22 mouse cellular contexts compared by ENCODE assay signal in genomic region chr14:14490501-14490900, GRCm38 (mm10).
DNase-seq lines count a peak whose midpoint lies in the region; TF ChIP-seq lines count a peak whose summit lies in the region.
"Had no signal": no experiment of that assay in that cellular context is flagged by ENCODE, and none has a peak within 500 bp of the region (broad histone marks: within the 10 kb centered on the region; RNA-seq: fewer than 3 reads in every experiment).

No protein-coding gene starts in this region.

- peaks cover 2 to 29% of the 10 kb centered on the region in 2 experiments; a peak in 2 of 4 replicates for H3K4me1 ChIP-seq in CH12.LX (ENCODE audit: control insufficient read depth in 1 of 2, insufficient read depth in 2 of 2)
- H3K4me1 ChIP-seq: embryonic facial prominence, embryonic 13.5 days; embryonic facial prominence, embryonic 15.5 days; forebrain, embryonic 10.5 days; forebrain, embryonic 12.5 days had no signal

- H3K9me3 ChIP-seq in CH12.LX (replicated peaks; ENCODE audit: low read length) = no peaks in the 10 kb centered on the region
- H3K9me3 ChIP-seq: embryonic facial prominence, embryonic 13.5 days; embryonic facial prominence, embryonic 15.5 days; forebrain, embryonic 10.5 days; forebrain, embryonic 12.5 days; G1E had no signal

- TF ChIP-seq CTCF in CH12.LX (conservative IDR thresholded peaks at IDR 0.05 in 1 of 2, IDR thresholded peaks at IDR 0.05 in 1 of 2; ENCODE audit: low read depth in 2 of 2, low read length in 2 of 2) = no peak

- H3K36me3 ChIP-seq in CH12.LX (replicated peaks in 1 of 2; ENCODE audit: control insufficient read depth in 1 of 2, insufficient read depth in 1 of 2, low read length in 1 of 2) = no peaks in the 10 kb centered on the region
- H3K36me3 ChIP-seq: embryonic facial prominence, embryonic 13.5 days; embryonic facial prominence, embryonic 15.5 days; forebrain, embryonic 10.5 days; forebrain, embryonic 12.5 days; G1E had no signal

- no peak for TF ChIP-seq RAD21 in CH12.LX (IDR thresholded peaks at IDR 0.05; ENCODE audit: low read depth, low read length)

- peak; percentile 63 for DNase-seq in adrenal gland, adult 2 months
- DNase-seq in adrenal gland, adult 18-20 months (ENCODE audit: low spot score in 2 of 2) = no peak
- peak; percentile 10 for DNase-seq in CH12.LX (ENCODE audit: extremely low read depth)
- peak; percentile 9 for DNase-seq in adrenal gland, postnatal 10 days
- peak; percentile 23 to 37 for DNase-seq in adrenal gland, postnatal 36 days
- no peak for DNase-seq in right cerebral cortex, postnatal 4 days
- DNase-seq in heart, adult 8-10 months (ENCODE audit: low spot score) = no peak
- DNase-seq in urinary bladder, adult 2 months (ENCODE audit: low spot score) = no peak
- DNase-seq: cerebellum, adult 11 months; cerebellum, adult 18-20 months; cerebellum, adult 8-10 months; cerebellum, adult 9-11 months; cerebellum, postnatal 14 days; cerebellum, postnatal 36 days; embryo, embryonic 11 days had no signal

- no peak overlapping the region for H3K4me2 ChIP-seq in CH12.LX (ENCODE audit: insufficient read depth, low read depth, poor library complexity, severe bottlenecking)
- H3K4me2 ChIP-seq: embryonic facial prominence, embryonic 13.5 days; embryonic facial prominence, embryonic 15.5 days; forebrain, embryonic 12.5 days had no signal

- no peak for TF ChIP-seq EP300 in CH12.LX (IDR thresholded peaks at IDR 0.05; ENCODE audit: low read length)

- H3K4me3 ChIP-seq in CH12.LX (replicated peaks in 1 of 3; ENCODE audit: low read depth in 2 of 3, low read length in 2 of 3, poor library complexity in 1 of 3) = no peak overlapping the region
- H3K4me3 ChIP-seq: embryonic facial prominence, embryonic 13.5 days; embryonic facial prominence, embryonic 15.5 days; erythroblast, embryonic 14.5 days; forebrain, embryonic 10.5 days; forebrain, embryonic 12.5 days had no signal

- in situ Hi-C loops in CH12.LX (cut with MboI; ENCODE audit: low pct_ligation_motif_present, low pct_unique_long_range_greater_than_20kb, low sequenced_read_pairs) = loop anchor here (25.0 kb wide), 1 partner anchor 347 kb away; no protein-coding TSS in a partner anchor

- dilution Hi-C loops in CH12.LX (cut with MboI; ENCODE audit: extremely low pct_ligation_motif_present, extremely low pct_unique_long_range_greater_than_20kb, low sequenced_read_pairs) = no loop called here

- no peaks in the 10 kb centered on the region for H3K79me2 ChIP-seq in CH12.LX (replicated peaks; ENCODE audit: control insufficient read depth, extremely low read depth, insufficient read depth, poor library complexity, severe bottlenecking)

- no peak overlapping the region for H3K9ac ChIP-seq in CH12.LX (ENCODE audit: insufficient read depth, low read depth)
- H3K9ac ChIP-seq: embryonic facial prominence, embryonic 13.5 days; embryonic facial prominence, embryonic 15.5 days; forebrain, embryonic 12.5 days had no signal

- no peak for TF ChIP-seq POLR2A in CH12.LX (IDR thresholded peaks at IDR 0.05; ENCODE audit: low read depth, low read length)

- no peaks in the 10 kb centered on the region for H3K27me3 ChIP-seq in CH12.LX (replicated peaks)
- H3K27me3 ChIP-seq: embryonic facial prominence, embryonic 13.5 days; embryonic facial prominence, embryonic 15.5 days; forebrain, embryonic 12.5 days; Patski had no signal

- H3K27ac ChIP-seq in CH12.LX (ENCODE audit: insufficient read depth, low read depth) = no peak overlapping the region
- H3K27ac ChIP-seq: embryonic facial prominence, embryonic 13.5 days; embryonic facial prominence, embryonic 15.5 days; forebrain, embryonic 10.5 days; forebrain, embryonic 12.5 days had no signal

TF ChIP-seq in CH12.LX, 34 proteins besides CTCF, POLR2A, EP300 and RAD21:
- no peak for TF ChIP-seq TCF12 (IDR thresholded peaks at IDR 0.05; ENCODE audit: low read depth, low read length)
- TF ChIP-seq MXI1 (IDR thresholded peaks at IDR 0.05; ENCODE audit: low read depth, low read length) = no peak
- no peak for TF ChIP-seq PAX5 (IDR thresholded peaks at IDR 0.05; ENCODE audit: low read length)
- no peak for TF ChIP-seq TBP (conservative IDR thresholded peaks at IDR 0.05; ENCODE audit: low read depth, low read length)
- TF ChIP-seq MAX (IDR thresholded peaks at IDR 0.05; ENCODE audit: low read length) = no peak
- no peak for TF ChIP-seq ZMIZ1 (IDR thresholded peaks at IDR 0.05; ENCODE audit: low read depth, low read length)
- no peak for TF ChIP-seq GABPA (IDR thresholded peaks at IDR 0.05; ENCODE audit: insufficient replicate concordance, low read depth, low read length)
- TF ChIP-seq ZNF384 (IDR thresholded peaks at IDR 0.05; ENCODE audit: low read depth, low read length) = no peak
- TF ChIP-seq JUN (IDR thresholded peaks at IDR 0.05; ENCODE audit: insufficient read depth, low read depth, low read length) = no peak
- TF ChIP-seq ZC3H11A (IDR thresholded peaks at IDR 0.05; ENCODE audit: low read depth, low read length) = no peak
- TF ChIP-seq SIN3A (IDR thresholded peaks at IDR 0.05; ENCODE audit: low read length) = no peak
- no peak for TF ChIP-seq IRF4 (IDR thresholded peaks at IDR 0.05; ENCODE audit: low read depth, low read length)
- TF ChIP-seq CHD2 (IDR thresholded peaks at IDR 0.05; ENCODE audit: low read length) = no peak
- TF ChIP-seq MEF2A (IDR thresholded peaks at IDR 0.05; ENCODE audit: borderline replicate concordance, low read depth, low read length) = no peak
- no peak for TF ChIP-seq ETS1 (conservative IDR thresholded peaks at IDR 0.05; ENCODE audit: low read depth, low read length)
- TF ChIP-seq CHD1 (IDR thresholded peaks at IDR 0.05; ENCODE audit: low read depth, low read length) = no peak
- no peak for TF ChIP-seq USF2 (conservative IDR thresholded peaks at IDR 0.05; ENCODE audit: low read depth, low read length)
- TF ChIP-seq MAZ (IDR thresholded peaks at IDR 0.05; ENCODE audit: low read depth, low read length) = no peak

Comparison
In these comparisons a context has a peak if more than half of its experiments do, and no peak if none do; other contexts are left out.
1. DNase-seq: peak in adrenal gland, adult 2 months (single experiment), CH12.LX (single experiment), adrenal gland, postnatal 10 days (single experiment) and adrenal gland, postnatal 36 days (2 of 2); none in adrenal gland, adult 18-20 months (0 of 2), right cerebral cortex, postnatal 4 days (single experiment), heart, adult 8-10 months (single experiment) and urinary bladder, adult 2 months (single experiment).